Mouse (Mus musculus) liver, embryonic 13.5 days (tissue): Measurements from ENCODE around the gene Best3. TPM values are rescaled to one million over a fixed set of nuclear protein-coding genes. Genes with fewer than 3 reads are reported as not detected.
A peak's percentile ranks its signal among the peaks of the same experiment; 100 is the strongest.
"Not testable (repeated sequence)": the region's sequence is repeated elsewhere in the genome, so short reads cannot be mapped to it uniquely, and the experiment has no call there.

Experiments used
- ATAC-seq: fragments of 200-750 bp; cut with Nextera tagmentation; 2 replicates; pipeline ENCODE4 v1.8.0; 2017; ENCODE audit warnings: low read depth, mild to moderate bottlenecking, moderate number of reproducible peaks, moderate library complexity
- DNase-seq: peaks from one replicate; pipeline ENCODE4 v3.0.0; 2022
- H3K27ac ChIP-seq: fragments of 300-500 bp; sonication (generic); 2 replicates; pipeline ENCODE4 v1.5.1; 2015; ENCODE audit warnings: moderate library complexity, mild to moderate bottlenecking, inconsistent platforms
- H3K27me3 ChIP-seq: fragments of 300-500 bp; sonication (generic); 2 replicates; pipeline ENCODE4 v1.6.1; 2015; ENCODE audit warnings: mild to moderate bottlenecking, inconsistent platforms
- H3K36me3 ChIP-seq: fragments of 300-500 bp; sonication (generic); 2 replicates; pipeline ENCODE4 v1.6.1; 2015; ENCODE audit warnings: mild to moderate bottlenecking, inconsistent platforms
- H3K4me1 ChIP-seq: fragments of 300-500 bp; sonication (generic); replicated peaks from 2 replicates; pipeline ENCODE4 v1.6.1; 2015; ENCODE audit warnings: inconsistent platforms
- H3K4me2 ChIP-seq: fragments of 300-500 bp; sonication (generic); 2 replicates; pipeline ENCODE4 v1.6.1; 2015; ENCODE audit warnings: inconsistent platforms, mild to moderate bottlenecking, moderate library complexity
- H3K4me3 ChIP-seq: fragments of 300-500 bp; sonication (generic); replicated peaks from 2 replicates; pipeline ENCODE4 v1.5.1; 2015; ENCODE audit warnings: mild to moderate bottlenecking, inconsistent platforms
- H3K9ac ChIP-seq: fragments of 300-500 bp; sonication (generic); 2 replicates; pipeline ENCODE4 v1.6.1; 2015; ENCODE audit warnings: mild to moderate bottlenecking, inconsistent platforms
- H3K9me3 ChIP-seq: fragments of 300-500 bp; sonication (generic); replicated peaks from 2 replicates; pipeline ENCODE4 v1.6.1; 2016; ENCODE audit warnings: inconsistent platforms
- WGBS: fragments of 180-500 bp; shearing (Covaris S2); methylation state at CpG from one replicate; pipeline ENCODE4 v1.1.7; 2015; ENCODE audit not compliant: insufficient replicate concordance; 5-methylcytosine and 5-hydroxymethylcytosine counted together
- polyA plus RNA-seq: library from polyadenylated mRNA; unstranded; fragments of >200 nt; fragmentation: Nextera tagmentation; extraction: Ambion mirVana; gene quantifications from 2 replicates; pipeline ENCODE4 v1.2.1, GENCODE M21; 2015

The Best3 gene
- polyA plus RNA-seq, 1 experiment from 2014 or later: 0.03 TPM

DNA sequence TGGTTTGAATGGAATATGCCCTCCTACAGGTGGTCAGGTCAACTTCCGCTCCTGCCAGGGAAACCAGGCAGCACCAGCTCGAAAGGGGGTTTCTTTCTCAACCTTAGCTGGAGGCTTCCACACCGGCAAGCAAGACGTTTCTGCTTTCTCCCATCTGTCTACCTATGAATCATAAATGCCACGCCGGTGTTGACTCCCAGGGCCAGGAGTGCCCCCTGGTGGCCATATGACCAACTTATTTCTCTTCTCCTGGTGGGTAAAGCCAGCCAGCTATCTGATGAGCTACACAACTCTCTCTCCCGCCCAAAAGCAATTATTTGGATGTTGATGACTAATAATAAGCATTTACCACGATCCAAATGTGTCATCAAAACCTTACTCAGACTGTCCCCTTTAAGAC lies 47.7 kb downstream of the Best3 start:
- no peaks in the 10 kb centered on the region for H3K4me1 ChIP-seq
- H3K4me2 ChIP-seq: no peak overlapping the region
- no peaks in the 10 kb centered on the region for H3K9me3 ChIP-seq
- no peak for ATAC-seq
- no peak overlapping the region for H3K9ac ChIP-seq
- no peaks in the 10 kb centered on the region for H3K27me3 ChIP-seq
- 15% methylated on average over 8 of the region's 8 CpGs for WGBS
- H3K4me3 ChIP-seq: no peak overlapping the region
- no peak overlapping the region for H3K27ac ChIP-seq
- peak; percentile 47 for DNase-seq
- H3K36me3 ChIP-seq: no peaks in the 10 kb centered on the region

DNA sequence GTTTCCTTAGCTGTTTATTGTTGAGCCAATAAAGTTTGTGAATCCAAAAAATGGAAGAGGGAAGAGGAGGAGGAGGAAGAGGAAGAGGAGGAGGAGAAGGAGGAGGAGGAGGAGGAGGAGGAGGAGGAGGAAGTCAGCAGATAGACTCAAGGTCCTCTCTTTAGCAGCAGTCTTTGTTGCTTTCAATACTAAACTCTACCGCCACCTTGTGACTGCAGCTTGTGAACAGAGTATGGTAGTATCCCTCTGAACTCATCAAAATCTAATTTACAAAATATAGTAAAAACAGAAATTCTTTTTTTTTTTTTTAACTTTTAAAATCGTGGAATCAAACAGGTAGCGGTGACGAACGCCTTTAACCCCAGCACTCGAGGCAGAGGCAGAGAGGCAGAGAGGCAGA lies 54.2 kb downstream of the Best3 start:
- no peaks in the 10 kb centered on the region for H3K36me3 ChIP-seq
- no peak overlapping the region for H3K4me2 ChIP-seq
- no peak for DNase-seq
- peaks cover 3% of the 10 kb centered on the region for H3K27me3 ChIP-seq
- H3K4me1 ChIP-seq: peaks cover 13% of the 10 kb centered on the region
- H3K9me3 ChIP-seq: no peaks in the 10 kb centered on the region
- H3K9ac ChIP-seq: no peak overlapping the region
- no peak for ATAC-seq
- WGBS: 49% methylated on average over 6 of the region's 6 CpGs
- H3K27ac ChIP-seq: no peak overlapping the region
- no peak overlapping the region for H3K4me3 ChIP-seq

DNA sequence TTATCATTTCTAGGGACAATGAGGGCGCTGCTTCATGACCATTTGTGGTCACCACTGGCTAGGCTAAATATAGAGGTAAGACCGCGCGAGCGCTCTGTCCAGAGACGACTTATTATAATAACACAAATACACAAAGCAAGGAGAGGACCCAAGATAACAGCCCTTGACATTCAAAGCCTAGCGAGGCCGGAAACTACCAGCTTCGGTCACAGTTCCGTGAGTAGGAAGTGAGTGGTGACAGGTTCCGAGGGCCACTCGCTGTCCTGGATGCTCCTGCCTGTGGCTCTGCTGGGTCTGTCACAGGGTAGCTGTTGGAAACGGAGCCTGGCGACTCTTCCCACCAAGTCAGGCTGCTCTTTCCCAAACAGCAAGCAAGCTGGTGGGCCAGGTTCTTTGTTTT lies 56.2 kb downstream of the Best3 start:
- no peaks in the 10 kb centered on the region for H3K9me3 ChIP-seq
- no peak overlapping the region for H3K4me2 ChIP-seq
- no peak overlapping the region for H3K4me3 ChIP-seq
- no peak overlapping the region for H3K9ac ChIP-seq
- H3K4me1 ChIP-seq: peaks cover 16% of the 10 kb centered on the region
- no peak for DNase-seq
- peaks cover 15% of the 10 kb centered on the region for H3K27me3 ChIP-seq
- H3K36me3 ChIP-seq: no peaks in the 10 kb centered on the region
- no peak overlapping the region for H3K27ac ChIP-seq
- WGBS: 49% methylated on average over 14 of the region's 14 CpGs
- ATAC-seq: no peak

DNA sequence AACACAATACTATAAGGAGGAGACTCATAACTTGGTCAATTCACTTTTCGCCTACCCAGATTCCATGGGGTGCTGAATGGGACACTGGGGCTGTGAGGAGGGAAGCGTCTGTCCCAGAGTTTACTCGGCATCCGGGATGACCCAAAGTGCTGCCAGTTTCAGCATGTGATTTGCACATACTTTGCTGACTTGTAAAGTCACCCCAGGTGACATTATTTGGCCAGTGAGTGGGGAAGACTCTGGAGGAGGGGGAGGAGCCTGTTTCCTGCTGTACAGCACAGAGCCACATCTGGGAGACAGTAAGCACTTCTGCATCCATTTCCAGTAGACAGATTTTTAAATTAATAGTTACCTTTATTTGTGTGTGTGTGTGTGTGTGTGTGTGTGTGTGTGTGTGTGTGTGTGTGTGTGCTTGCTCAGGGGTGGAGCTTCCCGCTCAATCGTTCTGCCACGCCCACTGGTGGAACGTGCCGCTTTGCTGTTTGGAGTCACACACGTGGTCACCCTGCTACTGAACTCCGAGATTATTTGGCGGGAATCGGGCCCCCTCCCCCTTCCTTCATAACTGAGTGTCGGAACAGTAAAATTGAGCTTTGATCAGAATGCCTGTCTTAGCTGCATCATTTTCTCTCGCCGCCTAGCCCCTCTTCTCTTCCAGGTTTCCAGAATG lies 57.5 kb downstream of the Best3 start:
- DNase-seq (peak; percentile 42), ATAC-seq (peak; percentile 49)
- peaks cover 16% of the 10 kb centered on the region for H3K4me1 ChIP-seq
- H3K27ac ChIP-seq, H3K9me3 ChIP-seq, H3K36me3 ChIP-seq, H3K9ac ChIP-seq, H3K4me3 ChIP-seq: not testable (repeated sequence)
- WGBS: 30% methylated on average over 16 of the region's 16 CpGs
- peak overlapping the region; percentile 36 for H3K4me2 ChIP-seq
- H3K27me3 ChIP-seq: peaks cover 15% of the 10 kb centered on the region

DNA sequence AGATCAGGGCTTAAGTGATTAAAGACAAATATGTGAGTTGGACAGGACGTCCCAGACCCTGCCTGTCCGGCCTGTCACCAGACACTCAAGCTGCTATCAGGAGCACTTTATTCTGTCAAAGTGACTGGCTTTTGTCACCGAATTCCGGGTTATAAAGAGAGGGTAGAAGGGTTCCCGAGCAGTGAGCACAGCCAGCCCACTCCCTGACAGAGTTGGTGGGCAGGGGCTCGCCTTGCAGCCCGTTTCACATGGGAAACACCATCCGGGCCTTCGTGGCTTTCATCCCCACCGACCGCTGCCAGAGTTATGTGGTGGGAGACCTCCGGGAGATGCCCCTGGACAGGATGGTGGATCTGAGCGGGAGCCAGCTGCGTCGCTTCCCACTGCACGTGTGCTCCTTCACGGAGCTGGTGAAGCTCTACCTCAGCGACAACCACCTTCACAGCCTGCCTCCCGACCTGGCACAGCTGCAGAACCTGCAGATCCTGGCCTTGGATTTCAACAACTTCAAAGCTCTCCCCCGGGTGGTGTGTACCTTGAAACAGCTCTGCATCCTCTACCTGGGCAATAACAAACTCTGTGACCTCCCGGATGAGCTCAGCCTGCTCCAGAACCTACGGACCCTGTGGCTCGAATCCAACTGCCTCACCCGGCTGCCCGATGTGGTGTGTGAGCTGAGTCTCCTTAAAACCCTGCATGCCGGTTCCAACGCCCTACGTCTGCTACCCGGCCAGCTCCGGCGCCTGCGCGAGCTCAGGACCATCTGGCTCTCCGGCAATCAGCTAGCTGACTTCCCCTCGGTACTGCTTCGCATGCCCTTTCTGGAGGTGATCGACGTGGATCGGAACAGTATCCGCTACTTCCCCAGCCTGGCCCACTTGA lies 59.3 kb downstream of the Best3 start, which contains the start of gene Lrrc10:
TSS of gene Lrrc10 (plus strand) at position 167 of the 882 bp plus-strand sequence.
- H3K4me1 ChIP-seq: peaks cover 16% of the 10 kb centered on the region
- H3K4me3 ChIP-seq: no peak within 1 kb of the TSS
- no peak within 1 kb of the TSS for H3K9ac ChIP-seq
- peaks cover 22% of the 10 kb centered on the region for H3K36me3 ChIP-seq
- H3K4me2 ChIP-seq: peak within 1 kb of the TSS; percentile 36
- peaks cover 15% of the 10 kb centered on the region for H3K27me3 ChIP-seq
- DNase-seq: no peak
- ATAC-seq: no peak
- WGBS: 45% methylated on average over 40 of the region's 40 CpGs
- no peaks in the 10 kb centered on the region for H3K9me3 ChIP-seq
- H3K27ac ChIP-seq: no peak within 1 kb of the TSS

DNA sequence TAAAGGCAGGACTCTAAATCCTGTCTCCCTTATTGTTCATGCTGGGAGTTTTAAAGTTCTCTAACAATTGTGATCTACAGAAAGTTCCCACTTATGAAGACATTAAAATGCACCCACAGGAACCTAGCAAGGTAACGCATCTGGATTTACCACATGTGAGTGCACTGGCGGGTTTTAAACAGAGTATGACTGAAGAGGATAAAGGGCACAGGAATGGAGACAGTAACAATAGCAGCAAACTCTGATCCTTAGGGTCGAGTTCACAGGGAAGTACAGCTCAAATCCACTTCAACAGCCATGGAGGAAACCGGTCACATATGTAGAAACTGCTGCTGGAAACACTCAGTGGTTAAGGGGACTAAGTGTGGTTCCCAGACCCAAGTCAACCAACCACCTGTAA lies 63.1 kb downstream of the Best3 start:
- H3K4me3 ChIP-seq: no peak overlapping the region
- H3K4me1 ChIP-seq: peaks cover 4% of the 10 kb centered on the region
- H3K27me3 ChIP-seq: peaks cover 15% of the 10 kb centered on the region
- no peaks in the 10 kb centered on the region for H3K9me3 ChIP-seq
- ATAC-seq (no peak), DNase-seq (no peak)
- 69% methylated on average over 4 of the region's 4 CpGs for WGBS
- no peak overlapping the region for H3K9ac ChIP-seq
- peaks cover 60% of the 10 kb centered on the region for H3K36me3 ChIP-seq
- no peak overlapping the region for H3K4me2 ChIP-seq
- no peak overlapping the region; the same call in 1 of the 2 replicates for H3K27ac ChIP-seq

DNA sequence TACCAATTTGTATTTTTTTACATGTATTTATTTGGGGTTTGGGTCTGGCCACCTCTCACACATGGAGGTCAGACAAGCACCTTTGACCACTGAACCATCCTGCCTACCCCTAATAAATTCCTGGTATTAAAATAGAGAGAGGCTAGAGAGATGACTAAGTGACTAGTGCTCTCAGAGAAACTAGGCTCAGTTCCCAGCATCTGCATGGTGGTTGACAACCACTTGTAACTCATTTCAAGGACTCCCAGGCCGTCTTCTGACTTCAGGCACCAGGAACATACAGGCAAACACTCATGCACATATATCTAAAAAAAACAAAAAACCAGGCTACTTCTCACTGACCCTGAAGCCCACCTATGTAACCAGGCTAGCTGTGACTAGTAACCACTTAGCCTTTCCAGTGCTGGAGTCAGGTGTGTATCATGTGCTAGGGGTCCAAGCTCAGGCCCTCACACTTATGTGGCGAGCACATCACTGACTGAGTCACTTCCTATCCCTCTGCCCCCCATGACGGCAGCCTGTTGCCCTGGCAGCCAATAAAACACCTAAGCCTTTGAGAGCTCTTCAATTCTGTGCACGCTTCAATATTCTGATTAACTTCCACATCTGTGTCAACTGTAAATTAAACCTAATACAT lies 64.0 kb downstream of the Best3 start:
- peaks cover 14% of the 10 kb centered on the region for H3K27me3 ChIP-seq
- ATAC-seq (no peak), DNase-seq (no peak)
- H3K9me3 ChIP-seq: no peaks in the 10 kb centered on the region
- H3K4me1 ChIP-seq: 0 out of 2 replicates have a peak, but pooled peaks cover 3% of the 10 kb centered on the region
- H3K4me3 ChIP-seq: no peak overlapping the region
- WGBS: 75% methylated on average over 4 of the region's 4 CpGs
- no peak overlapping the region for H3K9ac ChIP-seq
- no peak overlapping the region for H3K4me2 ChIP-seq
- H3K36me3 ChIP-seq: peaks cover 68% of the 10 kb centered on the region
- H3K27ac ChIP-seq: no peak overlapping the region

DNA sequence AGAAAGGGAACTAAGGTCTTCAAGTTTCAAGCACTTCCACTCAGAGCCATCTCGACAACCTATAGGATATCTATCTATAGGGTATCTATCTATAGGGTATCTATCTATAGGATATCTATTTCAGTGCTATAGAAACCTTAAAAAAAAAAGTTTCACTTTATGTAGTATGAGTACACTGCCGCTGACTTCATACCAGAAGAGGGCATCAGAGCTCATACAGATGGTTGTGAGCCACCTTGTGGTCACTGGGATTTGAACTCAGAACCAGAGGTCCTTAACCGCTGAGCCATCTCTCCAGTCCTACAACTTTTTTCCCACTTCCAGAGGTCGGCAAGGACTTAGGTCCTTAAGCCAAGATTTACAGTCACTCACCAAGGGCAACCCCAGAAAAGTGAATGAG lies 69.6 kb downstream of the Best3 start:
- no peak overlapping the region for H3K27ac ChIP-seq
- ATAC-seq: no peak
- H3K36me3 ChIP-seq: peaks cover 100% of the 10 kb centered on the region
- H3K4me1 ChIP-seq: peaks cover 22% of the 10 kb centered on the region
- H3K9ac ChIP-seq: no peak overlapping the region
- H3K27me3 ChIP-seq: no peaks in the 10 kb centered on the region
- DNase-seq: no peak
- no peak overlapping the region for H3K4me3 ChIP-seq
- WGBS: 84% methylated on average over 4 of the region's 4 CpGs
- H3K9me3 ChIP-seq: no peaks in the 10 kb centered on the region
- H3K4me2 ChIP-seq: no peak overlapping the region

DNA sequence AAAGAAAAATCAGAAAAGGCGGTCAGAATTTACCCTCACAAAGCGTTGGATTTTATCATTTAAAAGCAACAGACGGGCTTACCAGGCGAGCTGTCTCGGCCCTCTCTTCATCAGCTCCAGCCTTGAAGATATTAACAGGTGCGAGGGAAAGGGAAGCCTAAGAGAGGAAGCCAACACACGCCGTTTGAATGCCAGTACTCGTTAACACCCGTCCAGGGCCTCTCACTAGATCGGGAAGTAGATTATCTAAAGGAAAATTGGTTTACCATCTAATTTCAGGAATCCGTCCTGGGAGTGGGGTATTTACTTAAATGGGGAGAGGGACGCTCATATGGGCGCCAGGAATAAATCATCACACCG lies 76.8 kb downstream of the Best3 start:
- ATAC-seq (peak; percentile 53), DNase-seq (no peak)
- peak overlapping the region; percentile 90 for H3K27ac ChIP-seq
- peak overlapping the region; percentile 87 for H3K9ac ChIP-seq
- WGBS: under 1% methylated on average over 15 of the region's 15 CpGs
- H3K4me3 ChIP-seq: peak overlapping the region; percentile 94
- no peaks in the 10 kb centered on the region for H3K9me3 ChIP-seq
- H3K36me3 ChIP-seq: peaks cover 43% of the 10 kb centered on the region
- peaks cover 46% of the 10 kb centered on the region for H3K4me1 ChIP-seq
- H3K27me3 ChIP-seq: no peaks in the 10 kb centered on the region
- H3K4me2 ChIP-seq: peak overlapping the region; percentile 89

DNA sequence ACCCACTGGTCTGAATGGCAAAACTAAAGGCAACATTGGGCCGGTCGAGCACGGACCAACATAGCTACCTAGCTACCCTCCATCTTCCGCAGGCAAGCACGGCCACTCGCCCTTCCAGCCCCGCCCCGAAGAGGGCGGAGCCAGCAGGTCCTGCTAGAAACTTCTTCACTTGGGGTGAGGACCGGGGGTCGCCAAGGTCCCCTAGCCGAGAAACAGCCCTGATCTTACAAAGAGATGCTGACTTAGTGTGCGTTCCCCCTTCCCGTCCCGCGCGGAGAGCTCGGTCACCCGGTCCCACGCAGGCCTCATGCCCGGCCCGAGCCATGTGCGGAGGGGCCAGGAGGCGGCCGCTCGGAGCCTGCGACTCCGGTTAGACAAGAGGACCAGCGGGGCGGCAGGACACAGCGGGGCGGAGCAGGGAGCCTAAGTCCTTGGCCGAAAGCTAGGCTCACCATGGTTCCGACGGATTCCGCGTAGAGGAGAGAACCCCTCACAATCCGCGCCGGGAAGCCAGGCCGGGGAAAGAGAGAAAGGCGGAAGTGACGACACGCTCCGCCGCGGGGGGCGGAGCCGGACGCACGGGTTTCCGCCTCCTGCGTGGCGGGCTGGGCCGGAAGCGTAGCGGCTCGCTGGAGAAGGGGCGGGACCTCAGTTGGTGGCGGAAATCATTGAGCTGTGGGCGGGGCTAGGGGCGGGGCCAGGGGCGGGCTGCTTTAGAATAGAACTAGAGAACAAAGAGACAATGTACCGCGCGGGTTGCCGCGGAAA lies 77.3 kb downstream of the Best3 start, which contains the start of gene Cct2:
TSS of gene Cct2 (minus strand) at position 561 of the 768 bp plus-strand sequence.
- Histone ChIP-seq H3K4me2 (peak within 1 kb of the TSS; percentile 89), H3K27me3 (no peaks in the 10 kb centered on the region), H3K36me3 (peaks cover 38% of the 10 kb centered on the region), H3K27ac (peak within 1 kb of the TSS; percentile 90), H3K4me3 (peak within 1 kb of the TSS; percentile 94), H3K9ac (peak within 1 kb of the TSS; percentile 87), H3K9me3 (no peaks in the 10 kb centered on the region), H3K4me1 (peaks cover 46% of the 10 kb centered on the region)
- under 1% methylated on average over 68 of the region's 68 CpGs for WGBS
- peak; percentile 89 for ATAC-seq
- DNase-seq: peak; percentile 91

DNA sequence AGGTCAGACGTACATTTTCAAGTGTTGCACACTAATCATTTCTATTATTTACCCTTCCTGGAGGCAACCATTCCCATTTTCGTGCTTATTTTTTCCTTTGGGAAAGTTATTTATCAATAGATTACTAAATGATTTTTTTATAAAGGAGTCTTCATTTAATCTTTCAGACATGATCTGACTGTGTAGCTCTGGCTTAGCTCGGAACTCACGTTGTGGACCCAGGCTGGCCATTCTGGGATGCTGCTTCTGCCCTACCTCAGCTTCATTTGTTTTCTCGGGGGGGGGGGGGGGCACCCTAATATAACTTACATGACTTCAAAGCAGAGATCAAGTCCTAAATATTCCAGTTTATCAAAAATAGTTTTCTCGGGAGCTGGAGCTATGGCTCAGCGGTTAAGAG lies 78.0 kb downstream of the Best3 start:
- ATAC-seq (no peak), DNase-seq (no peak)
- WGBS: 4% methylated on average over 7 of the region's 7 CpGs
- H3K36me3 ChIP-seq: peaks cover 34% of the 10 kb centered on the region
- peak overlapping the region; percentile 67 for H3K27ac ChIP-seq
- peak overlapping the region; percentile 58 for H3K9ac ChIP-seq
- peak overlapping the region; percentile 71 for H3K4me2 ChIP-seq
- H3K9me3 ChIP-seq: no peaks in the 10 kb centered on the region
- H3K27me3 ChIP-seq: no peaks in the 10 kb centered on the region
- H3K4me1 ChIP-seq: peaks cover 39% of the 10 kb centered on the region
- H3K4me3 ChIP-seq: peak overlapping the region; percentile 94
